Mouse (Mus musculus) adrenal gland, adult 8-10 months (tissue): Measurements from ENCODE around the gene Nav1. TPM values are rescaled to one million over a fixed set of nuclear protein-coding genes. Genes with fewer than 3 reads are reported as not detected.
A peak's percentile ranks its signal among the peaks of the same experiment; 100 is the strongest.
"Not testable (repeated sequence)": the region's sequence is repeated elsewhere in the genome, so short reads cannot be mapped to it uniquely, and the experiment has no call there.

Source experiments
- DNase-seq: peaks from one replicate; pipeline ENCODE4 v3.0.0; 2022
- total RNA-seq, 4 experiments: library from RNA; stranded (reverse); gene quantifications; 2 replicates each; pipeline ENCODE4 v1.2.4; 2022

The Nav1 gene
- total RNA-seq, 4 experiments from 2014 or later = 15.2 to 26.9 (median 22.8) TPM

- no peak for DNase-seq
These were observed 91.4 kb downstream of the Nav1 start for GRCm38 (mm10) chr1:135515633-135516238.

GRCm38 (mm10) chr1:135514913-135515632 lies 92.0 kb downstream of the Nav1 start:
- no peak for DNase-seq

GRCm38 (mm10) chr1:135514046-135514445 lies 93.0 kb downstream of the Nav1 start:
- DNase-seq = no peak

- DNase-seq = no peak
These were observed 93.6 kb downstream of the Nav1 start for GRCm38 (mm10) chr1:135513464-135513863.

- peak; percentile 29 for DNase-seq
These were observed 96.6 kb downstream of the Nav1 start for GRCm38 (mm10) chr1:135510346-135510977.

GRCm38 (mm10) chr1:135509145-135510084 lies 97.7 kb downstream of the Nav1 start:
- no peak for DNase-seq

- no peak for DNase-seq
These were observed 98.8 kb downstream of the Nav1 start for GRCm38 (mm10) chr1:135508349-135508634.

GRCm38 (mm10) chr1:135507572-135508348 lies 99.3 kb downstream of the Nav1 start:
- no peak for DNase-seq

- DNase-seq = no peak
These were observed 101.6 kb downstream of the Nav1 start for GRCm38 (mm10) chr1:135505499-135505898.

- DNase-seq = no peak
These were observed 103.7 kb downstream of the Nav1 start for GRCm38 (mm10) chr1:135503436-135503835.

- DNase-seq = no peak
These were observed 104.3 kb downstream of the Nav1 start for GRCm38 (mm10) chr1:135502750-135503149.

GRCm38 (mm10) chr1:135502135-135502534 lies 105.0 kb downstream of the Nav1 start:
- DNase-seq = no peak

- no peak for DNase-seq
These were observed 108.4 kb downstream of the Nav1 start for GRCm38 (mm10) chr1:135498455-135499358.

- no peak for DNase-seq
These were observed 112.0 kb downstream of the Nav1 start for GRCm38 (mm10) chr1:135495048-135495447.

- no peak for DNase-seq
These were observed 113.2 kb downstream of the Nav1 start for GRCm38 (mm10) chr1:135493862-135494261.

- DNase-seq = no peak
These were observed 114.7 kb downstream of the Nav1 start for GRCm38 (mm10) chr1:135492406-135492805.

- DNase-seq = no peak
These were observed 116.0 kb downstream of the Nav1 start for GRCm38 (mm10) chr1:135490931-135491666.

- no peak for DNase-seq
These were observed 118.2 kb downstream of the Nav1 start for GRCm38 (mm10) chr1:135488879-135489278.

GRCm38 (mm10) chr1:135485179-135485578 lies 121.9 kb downstream of the Nav1 start:
- no peak for DNase-seq

GRCm38 (mm10) chr1:135484503-135485051 lies 122.5 kb downstream of the Nav1 start:
- not testable (repeated sequence) for DNase-seq
